In genomic region chr7:24384827-24385226, GRCm38 (mm10) we compare ENCODE assay signal across 8 mouse cellular contexts. TPM values are rescaled to one million over a fixed set of nuclear protein-coding genes. Genes with fewer than 3 reads are reported as not detected.
DNase-seq lines count a peak whose midpoint lies in the region; ATAC-seq and TF ChIP-seq lines count a peak whose summit lies in the region.
"Had no signal": no experiment of that assay in that cellular context is flagged by ENCODE, and none has a peak within 500 bp of the region (broad histone marks: within the 10 kb centered on the region; RNA-seq: fewer than 3 reads in every experiment).

No protein-coding gene starts in this region.

- no peak for ATAC-seq in G1E (ENCODE audit: extremely low read depth, insufficient number of reproducible peaks, low FRiP score, poor library complexity, severe bottlenecking)
- no peak for ATAC-seq in embryonic facial prominence, embryonic 15.5 days (ENCODE audit: insufficient number of reproducible peaks, low FRiP score, low TSS enrichment, low read depth)

- H3K27ac ChIP-seq in embryonic facial prominence, embryonic 15.5 days (replicated peaks), result no peak overlapping the region
- H3K27ac ChIP-seq in hindbrain, embryonic 10.5 days, result no peak overlapping the region
- H3K27ac ChIP-seq in midbrain, embryonic 10.5 days (replicated peaks), result no peak overlapping the region
- H3K27ac ChIP-seq in spleen, adult 2 months (ENCODE audit: insufficient read depth, low read length), result no peak overlapping the region
- H3K27ac ChIP-seq: limb, embryonic 15.5 days had no signal

- intact Hi-C loops in left cerebral cortex, postnatal 36 days (cut with DNase I), result loop anchor here (1.0 to 2.0 kb wide), 2 partner anchors 21 to 48 kb away; no protein-coding TSS in a partner anchor

- no peak overlapping the region for H3K9ac ChIP-seq in embryonic facial prominence, embryonic 15.5 days
- H3K9ac ChIP-seq: limb, embryonic 15.5 days had no signal

- H3K4me2 ChIP-seq in embryonic facial prominence, embryonic 15.5 days (replicated peaks), result peak overlapping the region; percentile 34; the same call in 1 of the 2 replicates
- H3K4me2 ChIP-seq: limb, embryonic 15.5 days had no signal

- no peaks in the 10 kb centered on the region for H3K27me3 ChIP-seq in G1E (ENCODE audit: insufficient read depth, low read length)
- no peaks in the 10 kb centered on the region for H3K27me3 ChIP-seq in embryonic facial prominence, embryonic 15.5 days
- peaks cover 12% of the 10 kb centered on the region; the same call in 1 of the 2 replicates for H3K27me3 ChIP-seq in hindbrain, embryonic 10.5 days (ENCODE audit: insufficient read depth, poor library complexity, severe bottlenecking)
- peaks cover 13% of the 10 kb centered on the region; the same call in 1 of the 2 replicates for H3K27me3 ChIP-seq in midbrain, embryonic 10.5 days (ENCODE audit: low read depth, poor library complexity, severe bottlenecking)
- H3K27me3 ChIP-seq in spleen, adult 2 months (ENCODE audit: control insufficient read depth, insufficient read depth, low read length), result no peaks in the 10 kb centered on the region
- H3K27me3 ChIP-seq: limb, embryonic 15.5 days had no signal

- 7% methylated on average over 11 of the region's 11 CpGs for WGBS in embryonic facial prominence, embryonic 15.5 days
- 10% methylated on average over 11 of the region's 11 CpGs for WGBS in hindbrain, embryonic 10.5 days
- WGBS in midbrain, embryonic 10.5 days, result 8% methylated on average over 11 of the region's 11 CpGs
- 15% methylated on average over 11 of the region's 11 CpGs for WGBS in spleen, adult 2 months

- peaks cover 90% of the 10 kb centered on the region for H3K36me3 ChIP-seq in G1E (replicated peaks)
- H3K36me3 ChIP-seq in embryonic facial prominence, embryonic 15.5 days, result no peaks in the 10 kb centered on the region
- H3K36me3 ChIP-seq in hindbrain, embryonic 10.5 days, result no peaks in the 10 kb centered on the region
- no peaks in the 10 kb centered on the region for H3K36me3 ChIP-seq in midbrain, embryonic 10.5 days
- H3K36me3 ChIP-seq in spleen, adult 2 months (ENCODE audit: control insufficient read depth, insufficient read depth, low read length), result peaks cover 6% of the 10 kb centered on the region; the same call in 1 of the 2 replicates
- H3K36me3 ChIP-seq: limb, embryonic 15.5 days had no signal

- H3K9me3 ChIP-seq in G1E (replicated peaks), result no peaks in the 10 kb centered on the region
- H3K9me3 ChIP-seq in embryonic facial prominence, embryonic 15.5 days (replicated peaks), result no peaks in the 10 kb centered on the region
- no peaks in the 10 kb centered on the region for H3K9me3 ChIP-seq in hindbrain, embryonic 10.5 days
- H3K9me3 ChIP-seq in midbrain, embryonic 10.5 days (replicated peaks), result no peaks in the 10 kb centered on the region
- H3K9me3 ChIP-seq: limb, embryonic 15.5 days had no signal

- peak; percentile 71 for TF ChIP-seq CTCF in G1E (IDR thresholded peaks at IDR 0.05; ENCODE audit: low read depth, low read length)
- peak; percentile 97 for TF ChIP-seq CTCF in spleen, adult 2 months (IDR thresholded peaks at IDR 0.05; ENCODE audit: extremely low read depth, insufficient read depth, insufficient read length, insufficient replicate concordance)

- TF ChIP-seq POLR2A in spleen, adult 2 months (IDR thresholded peaks at IDR 0.05; ENCODE audit: low read depth, low read length), result no peak

- H3K4me3 ChIP-seq in G1E (ENCODE audit: low read depth, low read length), result peak overlapping the region; percentile 38; the same call in 1 of the 2 replicates
- H3K4me3 ChIP-seq in embryonic facial prominence, embryonic 15.5 days (replicated peaks), result no peak overlapping the region
- H3K4me3 ChIP-seq in hindbrain, embryonic 10.5 days, result peak overlapping the region; percentile 23; the same call in 1 of the 2 replicates
- H3K4me3 ChIP-seq in midbrain, embryonic 10.5 days, result peak overlapping the region; percentile 28; the same call in 1 of the 2 replicates
- H3K4me3 ChIP-seq in spleen, adult 2 months (ENCODE audit: extremely low read depth, insufficient read depth, insufficient read length), result no peak overlapping the region
- H3K4me3 ChIP-seq: limb, embryonic 15.5 days had no signal

- no peak for DNase-seq in G1E (ENCODE audit: low spot score)
- DNase-seq in adrenal gland, postnatal 10 days, result peak; percentile 87
- DNase-seq in hindbrain, embryonic 10.5 days (ENCODE audit: low spot score), result peak; percentile 81
- peak; percentile 53 to 59 for DNase-seq in left cerebral cortex, postnatal 36 days (ENCODE audit: low spot score in 2 of 2)
- DNase-seq in midbrain, embryonic 10.5 days (ENCODE audit: low spot score), result peak; percentile 75
- DNase-seq in spleen, adult 2 months (ENCODE audit: low read depth in 1 of 2, low spot score in 2 of 2), result peak in 1 of 2 experiments; percentile 73

- H3K4me1 ChIP-seq in G1E (ENCODE audit: insufficient read depth, low read depth, low read length), result peaks cover 90% of the 10 kb centered on the region
- peaks cover 17% of the 10 kb centered on the region for H3K4me1 ChIP-seq in embryonic facial prominence, embryonic 15.5 days
- peaks cover 17% of the 10 kb centered on the region for H3K4me1 ChIP-seq in hindbrain, embryonic 10.5 days (replicated peaks)
- peaks cover 9% of the 10 kb centered on the region for H3K4me1 ChIP-seq in midbrain, embryonic 10.5 days
- H3K4me1 ChIP-seq in spleen, adult 2 months (ENCODE audit: control insufficient read depth, insufficient read depth, insufficient read length), result peaks cover 6% of the 10 kb centered on the region; the same call in 1 of the 2 replicates

RNA-seq across cellular contexts. Expression of gene Smg9, which starts 14.6 kb away (rescaled TPM):
- total RNA-seq in G1E (2014; fragmentation: Nextera tagmentation) (21.7 and 77.3 TPM in 2 replicates), G1E (2017) (16.1 and 19.1 TPM in 2 replicates)
- polyA plus RNA-seq in G1E (2012), result 61.5 and 67.4 TPM in 2 replicates
- 10 to 100 TPM; 19.5 to 24.1 TPM for total RNA-seq in adrenal gland, postnatal 10 days (2021)
- 24.8 and 27.6 TPM in 2 replicates for polyA plus RNA-seq in embryonic facial prominence, embryonic 15.5 days (2015; fragmentation: Nextera tagmentation; extraction: Ambion mirVana)
- 27.4 and 32.7 TPM in 2 replicates for polyA plus RNA-seq in hindbrain, embryonic 10.5 days (2016; fragmentation: Nextera tagmentation; extraction: Ambion mirVana)
- 10 to 100 TPM; 39.6 to 51.1 TPM for total RNA-seq in left cerebral cortex, postnatal 36 days (2021)
- 29.0 and 34.1 TPM in 2 replicates for polyA plus RNA-seq in midbrain, embryonic 10.5 days (2016; fragmentation: Nextera tagmentation; extraction: Ambion mirVana)
- polyA plus RNA-seq in spleen, adult 2 months (2012; rRNA removed), result 55.7 and 83.3 TPM in 2 replicates

RNA-seq across cellular contexts. Expression of gene Kcnn4, which starts 14.8 kb away (rescaled TPM):
- total RNA-seq in G1E (2014; fragmentation: Nextera tagmentation) (14.0 and 40.3 TPM in 2 replicates), G1E (2017) (20.4 and 22.9 TPM in 2 replicates)
- polyA plus RNA-seq in G1E (2012), result 66.2 and 70.4 TPM in 2 replicates
- 1 to 10 TPM; 4.2 to 5.4 TPM for total RNA-seq in adrenal gland, postnatal 10 days (2021)
- polyA plus RNA-seq in embryonic facial prominence, embryonic 15.5 days (2015; fragmentation: Nextera tagmentation; extraction: Ambion mirVana), result 3.1 and 4.0 TPM in 2 replicates
- polyA plus RNA-seq in hindbrain, embryonic 10.5 days (2016; fragmentation: Nextera tagmentation; extraction: Ambion mirVana), result 3.9 and 4.2 TPM in 2 replicates
- under 1 TPM; 0.42 to 0.77 TPM for total RNA-seq in left cerebral cortex, postnatal 36 days (2021)
- polyA plus RNA-seq in midbrain, embryonic 10.5 days (2016; fragmentation: Nextera tagmentation; extraction: Ambion mirVana), result 3.3 and 4.0 TPM in 2 replicates
- 102 and 133 TPM in 2 replicates for polyA plus RNA-seq in spleen, adult 2 months (2012; rRNA removed)

RNA-seq across cellular contexts. Expression of gene Lypd5, which starts 35.8 kb away (rescaled TPM):
- total RNA-seq in G1E (2014; fragmentation: Nextera tagmentation) (not detected in 2 replicates), G1E (2017) (not detected in 2 replicates)
- not detected in 2 replicates for polyA plus RNA-seq in G1E (2012)
- total RNA-seq in adrenal gland, postnatal 10 days (2021), result not detected
- polyA plus RNA-seq in embryonic facial prominence, embryonic 15.5 days (2015; fragmentation: Nextera tagmentation; extraction: Ambion mirVana), result 30.8 and 40.2 TPM in 2 replicates
- not detected in 2 replicates for polyA plus RNA-seq in hindbrain, embryonic 10.5 days (2016; fragmentation: Nextera tagmentation; extraction: Ambion mirVana)
- total RNA-seq in left cerebral cortex, postnatal 36 days (2021), result not detected
- not detected in 2 replicates for polyA plus RNA-seq in midbrain, embryonic 10.5 days (2016; fragmentation: Nextera tagmentation; extraction: Ambion mirVana)
- polyA plus RNA-seq in spleen, adult 2 months (2012; rRNA removed), result not detected in 2 replicates

RNA-seq across cellular contexts. Expression of gene Tescl, which starts 51.1 kb away (rescaled TPM):
- total RNA-seq in G1E (2014; fragmentation: Nextera tagmentation) (not detected in 2 replicates), G1E (2017) (not detected in 2 replicates)
- not detected in 2 replicates for polyA plus RNA-seq in G1E (2012)
- total RNA-seq in adrenal gland, postnatal 10 days (2021), result under 1 TPM; 0.36 to 0.42 TPM
- not detected in 2 replicates for polyA plus RNA-seq in embryonic facial prominence, embryonic 15.5 days (2015; fragmentation: Nextera tagmentation; extraction: Ambion mirVana)
- polyA plus RNA-seq in hindbrain, embryonic 10.5 days (2016; fragmentation: Nextera tagmentation; extraction: Ambion mirVana), result 0.25 TPM in 1 of 2 replicates, not detected in the other
- total RNA-seq in left cerebral cortex, postnatal 36 days (2021), result not detected
- polyA plus RNA-seq in midbrain, embryonic 10.5 days (2016; fragmentation: Nextera tagmentation; extraction: Ambion mirVana), result 0.14 and 0.26 TPM in 2 replicates
- 0.18 and 0.26 TPM in 2 replicates for polyA plus RNA-seq in spleen, adult 2 months (2012; rRNA removed)
- polyA plus RNA-seq: limb, embryonic 15.5 days had no signal

Comparison
In these comparisons a context has a peak if more than half of its experiments do, and no peak if none do; other contexts are left out.
1. H3K4me3 ChIP-seq: peak in G1E (single experiment), hindbrain, embryonic 10.5 days (single experiment) and midbrain, embryonic 10.5 days (single experiment); none in embryonic facial prominence, embryonic 15.5 days (single experiment) and spleen, adult 2 months (single experiment).
2. RNA of gene Kcnn4, which starts 14.8 kb away (polyA plus RNA-seq): 102 to 133 TPM in spleen, adult 2 months and 66.2 to 70.4 TPM in G1E; 3.9 to 4.2 TPM in hindbrain, embryonic 10.5 days, 3.3 to 4.0 TPM in midbrain, embryonic 10.5 days and 3.1 to 4.0 TPM in embryonic facial prominence, embryonic 15.5 days; every median in the first group is over 10 times any median in the second.
3. RNA of gene Lypd5, which starts 35.8 kb away (polyA plus RNA-seq): 30.8 to 40.2 TPM in embryonic facial prominence, embryonic 15.5 days; not detected in spleen, adult 2 months, not detected in G1E, not detected in hindbrain, embryonic 10.5 days and not detected in midbrain, embryonic 10.5 days; every median in the first group is over 10 times any median in the second.